Mouse (Mus musculus) liver, embryonic 16.5 days (tissue): Measurements from ENCODE around the gene Tulp1. TPM values are rescaled to one million over a fixed set of nuclear protein-coding genes. Genes with fewer than 3 reads are reported as not detected.

Experiments used
- ATAC-seq: fragments of 200-750 bp; cut with Nextera tagmentation; 2 replicates; pipeline ENCODE4 v1.8.0; 2017; ENCODE audit warnings: low read depth, mild to moderate bottlenecking, moderate number of reproducible peaks, moderate library complexity
- H3K27ac ChIP-seq: fragments of 300-500 bp; sonication (generic); 2 replicates; pipeline ENCODE4 v1.5.1; 2014; ENCODE audit warnings: mild to moderate bottlenecking, low read length
- H3K27me3 ChIP-seq: fragments of 300-500 bp; sonication (generic); 2 replicates; pipeline ENCODE4 v1.6.1; 2014; ENCODE audit warnings: low read depth, low read length, mixed read lengths; ENCODE audit not compliant: control insufficient read depth, insufficient read depth
- H3K36me3 ChIP-seq: fragments of 300-500 bp; sonication (generic); 2 replicates; pipeline ENCODE4 v1.6.1; 2014; ENCODE audit warnings: mild to moderate bottlenecking; ENCODE audit not compliant: control insufficient read depth, insufficient read depth
- H3K4me1 ChIP-seq: fragments of 300-500 bp; sonication (generic); 2 replicates; pipeline ENCODE4 v1.6.1; 2014; ENCODE audit warnings: low read depth, low read length, mixed read lengths; ENCODE audit not compliant: control insufficient read depth
- H3K4me2 ChIP-seq: fragments of 300-500 bp; sonication (generic); 2 replicates; pipeline ENCODE4 v1.6.1; 2014; ENCODE audit warnings: low read depth, low read length, mixed read lengths
- H3K4me3 ChIP-seq: fragments of 300-500 bp; sonication (generic); 2 replicates; pipeline ENCODE4 v1.5.1; 2014; ENCODE audit warnings: low read depth, mild to moderate bottlenecking, low read length
- H3K9ac ChIP-seq: fragments of 300-500 bp; sonication (generic); 2 replicates; pipeline ENCODE4 v1.6.1; 2014; ENCODE audit warnings: low read depth, low read length
- H3K9me3 ChIP-seq: fragments of 300-500 bp; sonication (generic); replicated peaks from 2 replicates; pipeline ENCODE4 v1.6.1; 2016; ENCODE audit warnings: low read length; ENCODE audit not compliant: control insufficient read depth
- WGBS: fragments of 180-500 bp; shearing (Covaris S2); extraction: QIAGEN DNeasy Blood & Tissue Kit; methylation state at CpG from one replicate; pipeline ENCODE4 v1.1.7; 2014; ENCODE audit not compliant: insufficient replicate concordance; 5-methylcytosine and 5-hydroxymethylcytosine counted together
- polyA plus RNA-seq: library from polyadenylated mRNA; unstranded; fragments of >200 nt; fragmentation: Nextera tagmentation; extraction: Ambion mirVana; gene quantifications from 2 replicates; pipeline ENCODE4 v1.2.1, GENCODE M21; 2015

Gene Tulp1
- polyA plus RNA-seq, 1 experiment from 2014 or later, result not detected

GRCm38 (mm10) chr17:28374494-28374893 lies 9.5 kb upstream of the Tulp1 start:
- Histone ChIP-seq H3K27me3 (peaks cover 23% of the 10 kb centered on the region), H3K36me3 (no peaks in the 10 kb centered on the region), H3K4me2 (no peak overlapping the region), H3K27ac (no peak overlapping the region), H3K4me1 (no peaks in the 10 kb centered on the region; the same call in 1 of the 2 replicates), H3K9ac (no peak overlapping the region), H3K9me3 (no peaks in the 10 kb centered on the region), H3K4me3 (no peak overlapping the region)
- WGBS, result 12% methylated on average over 15 of the region's 16 CpGs
- no peak for ATAC-seq

- WGBS, result 7% methylated on average over 10 of the region's 10 CpGs
- ATAC-seq, result no peak
- H3K9me3 ChIP-seq, result no peaks in the 10 kb centered on the region
- H3K36me3 ChIP-seq, result no peaks in the 10 kb centered on the region
- H3K4me3 ChIP-seq, result no peak overlapping the region
- H3K4me1 ChIP-seq, result no peaks in the 10 kb centered on the region; the same call in 1 of the 2 replicates
- H3K4me2 ChIP-seq, result no peak overlapping the region
- H3K27ac ChIP-seq, result no peak overlapping the region
- no peak overlapping the region for H3K9ac ChIP-seq
- peaks cover 23% of the 10 kb centered on the region for H3K27me3 ChIP-seq
These were observed 8.8 kb upstream of the Tulp1 start for GRCm38 (mm10) chr17:28373821-28374220.

- Histone ChIP-seq H3K4me2 (no peak overlapping the region), H3K9me3 (no peaks in the 10 kb centered on the region), H3K27ac (no peak overlapping the region), H3K9ac (no peak overlapping the region), H3K4me1 (no peaks in the 10 kb centered on the region; the same call in 1 of the 2 replicates), H3K27me3 (peaks cover 23% of the 10 kb centered on the region), H3K4me3 (no peak overlapping the region), H3K36me3 (no peaks in the 10 kb centered on the region)
- WGBS, result 34% methylated on average over 1 of the region's 1 CpGs
- ATAC-seq, result no peak
These were observed 6.9 kb upstream of the Tulp1 start for GRCm38 (mm10) chr17:28371941-28372340.

GRCm38 (mm10) chr17:28371286-28371685 lies 6.3 kb upstream of the Tulp1 start:
- no peak overlapping the region for H3K4me2 ChIP-seq
- no peak overlapping the region for H3K4me3 ChIP-seq
- no peak overlapping the region for H3K27ac ChIP-seq
- no peaks in the 10 kb centered on the region for H3K36me3 ChIP-seq
- H3K9ac ChIP-seq, result no peak overlapping the region
- H3K4me1 ChIP-seq, result no peaks in the 10 kb centered on the region; the same call in 1 of the 2 replicates
- WGBS, result 65% methylated on average over 2 of the region's 2 CpGs
- no peak for ATAC-seq
- H3K9me3 ChIP-seq, result no peaks in the 10 kb centered on the region
- peaks cover 21% of the 10 kb centered on the region for H3K27me3 ChIP-seq

GRCm38 (mm10) chr17:28369056-28369455 lies 4.0 kb upstream of the Tulp1 start:
- H3K9me3 ChIP-seq, result no peaks in the 10 kb centered on the region
- no peak overlapping the region for H3K9ac ChIP-seq
- no peaks in the 10 kb centered on the region for H3K4me1 ChIP-seq
- no peak overlapping the region for H3K27ac ChIP-seq
- H3K4me3 ChIP-seq, result no peak overlapping the region
- 59% methylated on average over 5 of the region's 5 CpGs for WGBS
- no peaks in the 10 kb centered on the region for H3K36me3 ChIP-seq
- ATAC-seq, result no peak
- H3K27me3 ChIP-seq, result peaks cover 21% of the 10 kb centered on the region
- no peak overlapping the region for H3K4me2 ChIP-seq

GRCm38 (mm10) chr17:28368449-28368848 lies 3.4 kb upstream of the Tulp1 start:
- 0 out of 2 replicates have a peak, but pooled peaks have one; percentile 24 for ATAC-seq
- Histone ChIP-seq H3K36me3 (no peaks in the 10 kb centered on the region), H3K9me3 (no peaks in the 10 kb centered on the region), H3K9ac (no peak overlapping the region), H3K4me1 (no peaks in the 10 kb centered on the region), H3K4me3 (no peak overlapping the region), H3K4me2 (no peak overlapping the region), H3K27ac (no peak overlapping the region), H3K27me3 (peaks cover 25% of the 10 kb centered on the region)
- 2% methylated on average over 13 of the region's 13 CpGs for WGBS

GRCm38 (mm10) chr17:28363507-28363906 lies 1.5 kb downstream of the Tulp1 start:
- peaks cover 67% of the 10 kb centered on the region for H3K27me3 ChIP-seq
- ATAC-seq, result no peak

GRCm38 (mm10) chr17:28362653-28363292 lies 2.2 kb downstream of the Tulp1 start:
- 0 out of 2 replicates have a peak overlapping the region, but pooled peaks have one; percentile 13 for H3K4me2 ChIP-seq
- H3K27ac ChIP-seq, result no peak overlapping the region
- H3K27me3 ChIP-seq, result peaks cover 72% of the 10 kb centered on the region
- peaks cover 3% of the 10 kb centered on the region; the same call in 1 of the 2 replicates for H3K4me1 ChIP-seq
- no peaks in the 10 kb centered on the region for H3K9me3 ChIP-seq
- 2% methylated on average over 25 of the region's 25 CpGs for WGBS
- ATAC-seq, result no peak
- H3K36me3 ChIP-seq, result no peaks in the 10 kb centered on the region
- no peak overlapping the region for H3K4me3 ChIP-seq
- no peak overlapping the region for H3K9ac ChIP-seq

More at GRCm38 (mm10) chr17:28363507-28363906, 1.5 kb downstream of the Tulp1 start:
- WGBS, result 19% methylated on average over 6 of the region's 6 CpGs
- peaks cover 3% of the 10 kb centered on the region; the same call in 1 of the 2 replicates for H3K4me1 ChIP-seq
- no peak overlapping the region for H3K4me3 ChIP-seq
- no peak overlapping the region for H3K9ac ChIP-seq
- H3K36me3 ChIP-seq, result no peaks in the 10 kb centered on the region
- no peak overlapping the region for H3K27ac ChIP-seq
- no peak overlapping the region for H3K4me2 ChIP-seq
- no peaks in the 10 kb centered on the region for H3K9me3 ChIP-seq

- Histone ChIP-seq H3K9me3 (no peaks in the 10 kb centered on the region), H3K36me3 (no peaks in the 10 kb centered on the region), H3K27ac (no peak overlapping the region), H3K27me3 (peaks cover 72% of the 10 kb centered on the region), H3K4me2 (no peak overlapping the region), H3K9ac (no peak overlapping the region), H3K4me1 (peaks cover 3% of the 10 kb centered on the region; the same call in 1 of the 2 replicates), H3K4me3 (no peak overlapping the region)
- 26% methylated on average over 11 of the region's 11 CpGs for WGBS
- ATAC-seq, result no peak
These were observed 2.9 kb downstream of the Tulp1 start for GRCm38 (mm10) chr17:28361921-28362652.
